Mouse (Mus musculus) retina, adult 2 months (tissue): ENCODE measurements at regions not wholly inside any gene's neighbourhood (a gene's known extent, or its start where the extent isn't known, plus 50 kb on each side); places are given as distances from the start of the nearest gene placed in this dataset.

Source experiments
- DNase-seq: peaks from one replicate; pipeline ENCODE4 v3.0.0-alpha.2; 2012; ENCODE audit warnings: low read depth, low spot score

DNA sequence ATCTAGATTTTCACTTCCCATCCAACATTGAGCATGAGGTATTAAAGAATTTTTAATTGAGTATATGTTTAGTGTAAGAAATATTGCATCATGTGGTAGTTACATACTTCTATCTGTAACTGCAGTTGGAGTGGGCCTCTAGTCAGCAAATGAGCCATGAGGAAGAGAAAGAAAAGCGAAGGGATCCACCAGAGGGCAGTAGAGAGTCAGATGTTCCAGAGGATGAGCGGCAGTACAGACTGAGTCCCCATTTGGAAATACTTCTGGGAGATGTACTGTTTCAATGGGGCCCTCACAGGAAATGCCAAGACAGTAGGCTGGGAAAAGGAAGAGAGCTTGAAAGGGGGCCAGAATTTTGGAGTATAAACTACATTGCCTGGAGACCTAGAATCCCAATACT, 221.2 kb downstream of the Myh15 start:
- DNase-seq = peak; percentile 42

DNA sequence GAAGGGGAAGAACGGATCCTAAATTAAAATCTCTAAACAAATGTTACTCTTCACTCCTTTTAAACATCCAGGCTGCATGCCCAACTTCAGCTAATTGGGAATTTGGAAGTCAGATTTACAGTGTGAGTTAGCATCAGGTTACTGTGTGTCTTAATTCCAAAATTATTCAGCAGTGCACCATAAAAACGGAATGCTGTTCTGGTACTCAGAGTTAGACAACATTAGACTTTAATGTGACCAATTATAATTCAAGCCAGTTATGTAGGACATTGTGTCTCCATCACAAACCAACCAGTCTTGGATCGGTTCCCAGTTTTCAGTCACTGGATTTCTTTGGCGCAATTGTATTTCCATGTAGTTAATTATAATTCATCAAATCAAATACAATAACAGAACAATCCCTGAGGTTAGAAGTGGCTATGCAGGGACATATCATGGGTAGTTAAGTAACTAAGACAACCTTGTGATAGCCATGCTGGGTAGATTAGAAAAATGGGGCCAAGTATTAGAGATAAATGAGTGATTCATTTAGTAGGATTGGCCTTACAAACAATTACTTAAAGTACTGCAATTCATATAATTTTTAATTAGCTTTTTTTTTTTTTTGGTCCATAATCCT, 230.9 kb downstream of the Myh15 start:
- peak; percentile 8 for DNase-seq

DNA sequence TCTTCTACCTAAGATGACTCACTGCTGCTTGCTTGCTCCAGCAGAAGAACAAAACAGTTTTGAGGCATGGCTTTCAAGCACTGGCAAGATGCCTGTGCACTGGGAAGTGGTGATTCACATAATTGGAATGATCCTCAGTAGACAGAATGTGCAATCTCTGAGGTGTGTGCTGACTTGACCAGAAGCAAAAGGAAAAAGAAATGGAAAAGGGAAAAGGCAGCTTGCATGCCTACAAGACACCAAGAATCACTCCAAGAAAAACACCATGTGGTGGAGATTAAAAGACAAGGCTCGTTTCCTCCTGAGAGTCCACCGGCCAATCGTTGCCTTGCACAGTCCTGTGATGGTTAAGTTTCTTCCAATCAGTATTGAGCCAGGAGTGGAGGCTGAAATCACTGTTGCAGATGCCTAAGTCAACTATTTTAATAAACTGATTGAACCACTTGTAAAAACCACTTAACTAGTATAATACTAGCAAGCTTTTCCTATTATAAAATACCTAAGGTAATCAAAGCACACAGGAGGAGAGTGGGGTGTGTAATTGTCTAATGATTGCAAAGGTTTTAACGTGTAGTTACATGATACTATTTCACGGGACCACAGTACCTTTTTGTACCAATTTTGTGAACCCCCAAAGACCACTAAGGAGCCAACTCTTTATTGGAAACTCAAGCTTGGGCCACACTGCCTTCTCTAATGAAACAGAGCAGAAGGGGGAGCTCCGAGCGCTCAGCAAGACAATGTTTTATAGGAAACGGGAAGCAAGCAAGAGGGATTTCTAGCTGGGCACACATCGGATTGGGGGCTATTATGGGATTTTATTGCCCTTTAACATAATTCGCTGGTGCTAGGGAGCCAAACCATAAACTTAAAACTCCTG, 232.2 kb downstream of the Myh15 start:
- no peak for DNase-seq

DNA sequence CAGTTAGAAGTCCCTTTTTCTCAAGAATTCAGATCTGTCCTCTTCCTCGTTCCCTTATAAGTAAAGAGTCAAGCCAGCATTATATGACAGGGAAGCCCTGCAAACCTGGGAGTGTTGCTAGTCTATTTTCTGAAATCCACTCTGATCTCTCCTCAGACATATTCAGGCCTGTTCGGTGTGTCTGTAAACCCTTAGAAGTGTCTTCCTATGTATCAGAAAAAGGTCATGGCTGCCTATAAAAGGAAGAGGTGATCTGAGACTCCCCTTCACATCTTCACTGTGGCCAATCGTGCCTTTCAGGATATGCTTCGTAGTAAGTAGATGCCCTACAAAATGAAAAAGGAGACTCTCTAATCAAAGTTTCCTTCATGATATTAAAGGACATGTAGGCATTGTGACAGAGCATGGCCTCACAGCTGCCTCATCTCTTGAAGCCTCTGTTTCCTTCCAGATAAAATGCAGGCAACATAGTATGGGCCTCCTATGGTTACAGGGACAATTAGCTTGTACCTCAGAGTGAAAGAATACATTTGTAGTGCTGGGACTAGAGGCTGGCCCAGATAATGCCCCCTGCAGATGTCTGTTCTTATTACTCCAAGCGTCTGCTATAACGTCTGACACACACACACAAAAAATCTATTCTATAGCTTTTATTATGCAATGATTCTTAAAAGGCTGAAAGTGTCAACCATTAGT, 246.5 kb downstream of the Myh15 start:
- no peak for DNase-seq

DNA sequence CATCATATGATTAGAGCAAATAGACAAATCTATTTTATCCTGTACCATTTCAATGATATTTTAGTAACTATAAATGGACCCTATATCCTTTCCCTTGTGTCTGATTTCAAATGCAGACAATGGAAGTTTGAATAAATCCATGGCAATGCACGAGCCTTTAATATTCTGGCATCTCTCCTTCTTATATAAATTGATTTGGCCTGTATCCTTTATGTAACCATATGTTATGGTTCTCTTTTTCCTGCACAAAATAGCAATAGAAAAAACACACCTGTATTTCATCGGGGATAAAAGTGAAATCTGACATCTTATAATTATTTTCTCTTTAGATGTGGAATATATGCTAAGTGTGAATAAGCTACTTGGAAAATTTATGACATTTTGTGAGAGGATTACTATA, 247.1 kb downstream of the Myh15 start:
- DNase-seq = no peak

DNA sequence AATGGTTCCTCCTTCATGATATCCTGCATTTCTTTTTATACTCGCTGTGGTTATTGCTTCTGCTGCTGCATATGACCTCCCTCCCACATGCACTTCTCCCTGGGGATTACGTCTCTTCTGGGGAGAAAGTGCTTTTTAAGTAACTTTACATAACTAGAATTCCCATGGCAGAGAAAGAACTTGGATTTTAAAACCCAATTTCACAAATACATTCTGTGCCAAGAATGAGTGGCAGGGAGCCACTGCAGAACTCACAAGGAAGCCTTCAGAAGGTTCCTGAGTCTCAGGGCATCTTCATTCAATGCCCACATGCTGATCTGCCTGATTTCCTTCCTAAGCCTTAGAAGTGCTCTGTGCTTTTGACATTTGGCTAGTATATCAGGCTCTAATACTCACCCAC, 259.8 kb downstream of the Myh15 start:
- DNase-seq = no peak

DNA sequence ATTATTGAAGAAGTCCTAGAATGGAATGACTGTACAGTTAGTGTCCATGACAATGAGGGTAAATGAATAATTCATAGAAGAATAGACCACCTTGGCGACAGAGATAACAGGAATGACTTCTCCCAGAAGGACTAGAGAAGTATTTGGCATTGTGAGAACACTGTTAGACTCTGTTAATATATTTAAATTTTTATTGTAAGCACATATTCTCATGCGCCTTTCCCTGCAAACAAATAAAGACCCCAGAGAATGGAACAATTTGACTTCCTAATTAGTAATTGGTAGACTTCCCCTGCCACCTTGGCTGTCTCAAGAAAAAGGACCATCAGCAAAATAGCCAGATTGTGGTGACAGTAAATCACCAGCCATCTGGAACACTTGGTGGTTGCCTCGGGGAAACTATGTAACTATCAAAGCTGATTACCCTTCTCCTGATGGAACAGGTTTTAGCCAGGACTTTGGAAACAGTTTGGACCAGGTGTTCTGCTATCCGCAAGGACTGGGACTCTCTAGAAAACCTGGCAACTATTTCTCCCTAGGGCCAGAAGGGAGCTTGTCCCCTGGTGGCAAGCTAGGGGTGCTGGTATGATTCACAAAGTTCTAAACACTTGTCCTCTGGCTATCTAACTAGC, 261.9 kb downstream of the Myh15 start:
- DNase-seq = no peak

DNA sequence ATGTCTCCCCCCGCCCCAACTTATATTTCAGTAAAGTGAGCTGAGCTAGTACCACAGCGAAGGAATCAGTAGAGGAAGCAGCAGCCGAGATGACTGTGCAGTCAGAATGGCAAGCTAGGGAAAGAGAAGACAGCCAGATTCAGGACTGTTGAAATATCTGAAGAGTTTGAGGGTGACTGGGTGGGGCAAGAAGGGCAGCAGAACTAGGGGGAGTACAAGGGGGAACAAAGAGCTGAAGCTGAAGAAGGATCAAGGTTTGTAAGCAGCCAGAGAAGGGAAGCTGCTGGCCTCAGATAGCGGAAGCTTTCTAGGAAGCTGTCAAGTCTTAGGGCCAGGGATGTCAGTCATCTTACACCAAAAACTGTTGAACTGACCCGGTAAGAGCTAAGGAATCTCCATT, 262.5 kb downstream of the Myh15 start:
- DNase-seq = no peak

DNA sequence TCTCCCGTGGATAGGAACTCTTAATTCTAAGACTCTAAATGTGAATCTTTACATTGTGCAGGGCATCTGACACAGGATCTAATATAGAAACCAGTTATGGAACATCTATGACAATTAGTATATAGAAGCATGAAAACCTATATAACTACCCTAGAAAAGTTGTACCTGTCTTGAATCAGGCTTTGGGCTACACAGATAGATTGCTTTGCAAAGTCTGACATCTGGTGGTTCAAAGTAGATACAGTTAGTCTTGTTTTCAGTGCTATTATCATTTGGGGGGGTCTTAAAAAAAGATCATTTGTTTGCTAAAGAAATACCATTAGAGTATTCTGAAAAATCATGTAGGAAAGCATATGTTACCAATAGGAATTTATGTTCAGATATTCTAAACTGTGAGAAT, 264.7 kb downstream of the Myh15 start:
- no peak for DNase-seq

DNA sequence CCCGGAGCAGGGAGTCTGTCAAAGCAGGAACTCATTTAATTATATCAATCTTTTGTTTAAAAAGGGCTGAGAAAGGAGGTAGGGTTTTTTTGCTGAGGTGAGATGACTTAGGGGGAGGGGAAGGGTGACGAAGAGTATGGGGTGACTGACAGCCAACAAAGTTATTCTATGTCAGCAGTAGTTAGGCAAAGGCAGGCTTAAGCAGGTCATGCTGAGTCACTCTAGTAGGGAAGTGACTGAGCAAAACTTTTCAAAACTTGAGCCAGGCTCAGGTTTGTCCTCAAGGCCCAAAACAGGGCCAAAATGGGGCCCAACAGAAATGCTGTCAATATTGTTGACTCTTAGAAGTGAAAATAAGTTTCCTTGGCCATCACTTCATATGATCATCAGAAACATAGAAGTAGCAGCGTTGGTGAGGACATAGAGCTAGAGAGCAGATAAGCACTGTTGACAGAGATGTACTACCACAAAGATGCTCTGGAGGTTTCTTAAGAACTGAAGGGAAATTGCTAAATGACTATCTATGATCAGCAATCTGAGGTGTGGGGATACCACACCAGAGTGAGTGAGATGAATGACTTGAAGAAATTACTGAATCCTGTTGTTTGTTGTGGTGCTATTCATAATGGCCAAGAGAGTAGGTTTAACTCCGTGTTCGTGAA, 273.6 kb downstream of the Myh15 start:
- no peak for DNase-seq

DNA sequence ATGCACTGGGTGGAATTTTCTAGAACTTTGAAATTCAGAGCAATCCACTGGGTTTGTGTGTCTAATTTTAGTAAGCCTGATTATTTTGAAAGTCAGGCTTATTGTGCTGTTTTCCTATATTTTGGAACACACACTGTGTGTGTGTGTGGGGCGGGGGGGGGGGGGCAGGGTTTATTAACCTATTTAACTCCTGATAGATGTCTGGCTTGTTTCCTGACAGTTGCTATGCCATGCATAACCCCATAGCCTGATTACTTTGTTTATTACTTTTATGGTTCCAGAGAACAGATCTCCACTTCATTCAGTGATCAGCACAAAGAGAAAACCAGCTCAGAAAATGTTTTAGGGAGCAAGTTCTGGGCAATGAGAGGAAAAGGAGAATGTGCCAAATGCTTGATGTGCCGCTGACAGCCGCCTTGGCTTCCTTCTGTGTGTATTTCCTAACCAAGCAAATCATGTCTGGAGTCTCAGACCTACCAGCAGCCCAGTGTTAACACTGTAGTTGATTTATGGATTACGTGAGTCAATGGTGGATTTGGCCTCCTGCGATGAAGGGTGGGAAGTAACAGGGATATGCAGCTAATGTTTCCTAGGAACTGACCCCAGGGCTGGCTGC, 274.9 kb downstream of the Myh15 start:
- no peak for DNase-seq

DNA sequence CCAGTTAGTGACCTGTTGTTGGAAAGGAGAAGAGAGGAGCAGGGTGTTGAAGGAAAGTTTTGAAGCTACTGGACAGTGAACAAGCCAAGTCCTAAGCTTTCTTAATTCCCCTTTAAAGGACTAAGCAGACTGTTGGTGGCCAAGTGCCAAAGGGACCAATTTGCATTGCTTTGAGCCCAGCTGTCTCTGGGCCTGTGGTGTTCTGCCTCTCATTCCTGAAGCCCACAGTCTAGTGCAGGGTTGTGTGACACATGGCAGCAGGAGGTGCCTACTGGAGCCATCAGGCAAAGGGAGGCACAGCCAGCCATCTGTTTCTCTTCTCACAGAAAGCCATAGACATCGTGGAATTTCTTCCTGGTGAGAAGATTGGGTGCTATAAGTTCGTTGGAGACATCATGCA, 278.6 kb downstream of the Myh15 start:
- no peak for DNase-seq

DNA sequence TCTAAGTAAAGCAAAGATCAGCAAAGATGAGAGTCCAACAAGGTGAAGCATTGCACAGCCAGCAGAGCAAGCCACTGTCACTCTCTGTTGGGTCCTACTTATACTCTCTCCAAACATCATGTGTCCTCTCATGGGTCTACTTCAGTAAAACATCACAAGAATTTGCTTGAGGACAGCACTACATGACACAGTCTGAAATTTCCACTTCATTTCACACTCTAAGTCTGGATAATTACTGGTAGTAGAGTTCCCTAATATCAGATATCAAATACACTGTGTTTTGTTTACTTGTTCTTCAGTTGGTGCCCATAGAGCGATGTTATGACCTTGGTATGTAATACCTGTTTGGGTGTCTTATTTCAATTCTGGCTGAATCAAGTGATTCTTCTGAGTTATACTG, 280.7 kb downstream of the Myh15 start:
- DNase-seq = no peak

DNA sequence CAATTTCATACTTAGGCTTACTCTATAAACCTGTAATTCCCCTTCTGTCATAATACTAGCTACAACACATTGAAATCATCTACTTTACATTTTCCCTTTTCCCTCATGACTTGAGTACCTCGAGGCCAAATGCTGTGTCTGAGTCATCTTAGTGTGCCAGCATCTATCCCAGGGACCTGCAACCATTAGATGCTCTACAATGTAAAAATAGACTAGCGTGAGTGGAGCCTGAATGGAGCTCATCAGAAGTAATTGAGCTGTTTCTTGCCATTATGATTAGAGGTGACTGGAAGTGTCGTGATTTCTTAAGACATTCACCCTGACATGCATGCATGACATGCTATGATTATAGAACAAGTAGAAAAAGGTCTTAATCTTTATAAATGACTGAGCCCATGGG, 301.1 kb downstream of the Myh15 start:
- DNase-seq = no peak

DNA sequence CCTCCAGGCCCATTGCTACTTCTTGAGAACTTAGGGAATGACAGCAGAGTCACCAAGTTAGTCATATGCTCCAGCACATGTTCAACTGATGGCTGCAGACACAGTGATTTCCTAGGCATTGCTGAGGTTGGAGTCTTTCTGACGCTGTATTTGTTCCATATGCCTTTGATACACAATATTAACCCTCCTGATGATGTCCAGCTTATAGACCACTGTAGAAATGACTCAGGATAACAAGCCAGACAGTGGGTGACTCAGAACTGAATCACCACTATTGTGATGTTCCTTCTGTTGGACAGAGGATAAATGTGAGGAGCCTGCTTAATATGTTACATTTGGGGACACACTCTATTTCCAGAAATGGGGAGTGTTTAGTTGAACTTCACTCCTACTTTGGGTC, 304.4 kb downstream of the Myh15 start:
- no peak for DNase-seq

DNA sequence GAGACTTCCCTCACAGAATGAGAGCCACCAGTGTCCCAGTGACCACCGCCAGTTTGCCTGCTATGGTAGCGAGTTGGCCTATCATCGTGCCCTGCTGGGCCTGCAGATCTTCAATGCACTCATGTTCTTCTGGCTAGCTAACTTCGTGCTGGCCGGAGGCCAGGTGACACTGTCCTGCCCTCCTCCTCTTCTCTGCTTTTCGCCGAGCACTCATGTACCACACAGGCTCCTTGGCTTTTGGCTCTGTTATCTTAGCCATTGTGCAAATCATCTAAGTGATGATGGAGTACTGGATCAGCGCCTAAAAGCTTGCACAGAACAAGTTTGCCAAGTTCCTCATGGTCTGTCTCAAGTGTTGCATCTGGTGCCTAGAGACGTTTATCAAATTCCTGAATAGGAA, 312.2 kb downstream of the Myh15 start:
- no peak for DNase-seq

DNA sequence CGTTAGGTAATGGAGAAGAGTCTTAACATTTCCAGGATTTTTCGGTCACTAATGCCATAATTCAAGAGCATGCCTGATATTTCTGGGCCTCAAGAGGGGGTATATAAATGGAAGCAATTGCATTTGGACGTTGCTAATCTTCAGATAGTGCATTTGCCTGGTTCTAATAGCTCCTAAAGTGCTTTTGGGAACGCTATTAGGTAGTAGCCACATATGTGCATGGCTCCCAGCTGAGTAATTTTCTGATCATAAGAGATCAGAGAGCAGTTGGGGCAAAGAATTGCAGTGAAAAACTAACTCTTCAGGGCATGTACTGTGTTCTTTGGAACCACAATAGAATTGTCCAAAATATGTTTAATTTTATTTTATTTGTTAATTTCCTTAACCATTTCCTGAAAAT, 317.8 kb downstream of the Myh15 start:
- no peak for DNase-seq

DNA sequence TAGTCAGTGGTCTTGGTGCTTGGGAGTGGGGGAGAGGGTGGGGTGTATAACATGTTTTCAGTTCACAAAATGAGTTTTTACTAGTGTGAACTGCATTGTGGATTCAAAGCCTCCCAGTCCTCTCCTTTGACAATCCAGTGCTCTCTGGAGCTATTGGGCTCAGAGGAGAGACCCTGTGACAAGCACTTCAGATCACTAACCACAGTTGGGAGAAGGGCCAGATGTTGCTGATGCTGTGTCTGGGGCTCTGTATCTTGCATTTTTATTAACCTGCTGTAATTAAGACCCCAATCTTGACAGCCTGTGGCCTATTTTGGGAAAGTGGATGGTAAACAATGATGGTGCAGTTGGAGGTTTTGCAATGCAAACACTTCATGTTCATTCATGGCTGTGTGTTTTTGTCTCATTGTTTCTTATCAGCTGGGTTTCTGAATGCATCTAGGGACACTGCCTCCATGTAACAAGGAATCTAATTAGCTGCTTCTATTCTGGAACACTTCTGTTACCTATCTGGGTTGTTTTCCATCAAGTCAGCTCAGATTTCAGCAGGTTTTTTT, 320.0 kb upstream of the Ift57 start:
- DNase-seq = no peak

DNA sequence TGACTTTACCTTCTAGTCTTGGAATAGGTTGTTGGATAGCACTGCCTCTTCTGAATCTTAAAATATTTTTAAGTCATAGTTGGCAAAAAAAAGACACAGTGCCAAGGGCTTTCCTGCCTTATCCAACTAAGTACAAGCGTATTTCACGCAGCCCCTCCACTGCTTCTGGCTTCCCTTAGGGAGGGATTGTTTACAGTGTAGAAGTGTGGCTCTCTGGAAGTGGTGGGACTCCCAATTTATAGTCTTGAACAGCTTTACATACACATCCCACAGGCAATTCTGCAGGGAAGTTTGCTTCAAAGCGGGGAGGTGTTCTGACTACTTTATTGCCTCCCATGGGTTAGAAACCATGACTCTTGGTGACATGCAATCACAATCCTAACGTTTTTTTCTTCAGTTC, 310.9 kb upstream of the Ift57 start:
- DNase-seq = no peak

DNA sequence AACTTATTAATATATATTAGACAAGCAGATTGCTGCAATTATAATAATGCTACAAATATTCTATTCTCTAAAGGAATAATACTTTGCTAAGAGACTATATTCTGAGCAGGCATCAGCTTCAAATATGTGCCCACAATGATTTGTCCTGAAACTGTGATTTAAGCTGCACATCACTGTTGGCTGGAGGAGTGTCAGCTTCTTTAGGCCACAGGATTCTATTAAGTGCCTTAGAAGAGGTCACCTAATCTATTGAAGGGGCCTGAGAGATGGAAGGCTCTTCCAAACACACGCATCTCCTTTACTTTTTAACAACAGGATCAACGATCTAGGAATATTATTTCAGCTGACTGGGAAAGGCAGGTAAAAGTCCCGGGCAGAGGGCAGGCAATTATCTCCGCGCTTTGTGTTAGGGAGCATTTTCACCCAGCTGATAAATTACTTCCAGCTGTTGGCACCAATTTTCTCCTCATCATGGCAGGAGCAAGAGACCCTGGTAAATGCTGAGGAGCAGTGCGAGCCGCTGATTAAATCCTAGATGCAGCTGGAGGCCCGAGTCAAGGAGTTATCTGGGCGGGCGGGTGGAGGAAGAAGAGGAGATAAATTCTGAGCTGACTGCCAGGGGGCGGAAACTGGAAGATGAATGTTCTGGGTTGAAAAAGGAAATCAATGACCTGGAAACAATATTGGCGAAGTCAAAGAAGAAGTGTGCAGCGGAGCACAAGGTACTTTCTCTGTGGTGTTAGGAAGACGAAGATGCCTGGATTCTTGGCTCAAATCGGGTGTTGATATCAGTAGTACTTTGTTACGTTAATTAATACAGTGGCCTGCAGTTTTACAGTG, 290.9 kb upstream of the Ift57 start:
- DNase-seq = no peak
